Mouse (Mus musculus): Measurements from ENCODE around the gene Gm14399.
"Not testable (repeated sequence)": the region's sequence is repeated elsewhere in the genome, so short reads cannot be mapped to it uniquely, and the experiment has no call there.

Gene Gm14399

GRCm38 (mm10) chr2:175141993-175142295 lies at the start of gene Gm14399:
TSS of gene Gm14399 (minus strand) at chr2:175142012.
- not testable (repeated sequence) for DNase-seq (ENCODE audit: low read depth, low spot score)

GRCm38 (mm10) chr2:175179008-175179407 lies 37.2 kb upstream of the Gm14399 start:
- DNase-seq (ENCODE audit: low read depth, low spot score): not testable (repeated sequence)

GRCm38 (mm10) chr2:175176312-175176711 lies 34.5 kb upstream of the Gm14399 start:
- no peak for DNase-seq (ENCODE audit: low read depth, low spot score)

- DNase-seq (ENCODE audit: low read depth, low spot score): not testable (repeated sequence)
These were observed 33.8 kb upstream of the Gm14399 start, which contains the start of gene Gm14443 for GRCm38 (mm10) chr2:175175401-175176180. TSS of gene Gm14443 (minus strand) at chr2:175175871.

GRCm38 (mm10) chr2:175174058-175174457 lies 32.2 kb upstream of the Gm14399 start:
- DNase-seq (ENCODE audit: low read depth, low spot score): not testable (repeated sequence)

GRCm38 (mm10) chr2:175172906-175173595 lies 31.2 kb upstream of the Gm14399 start:
- not testable (repeated sequence) for DNase-seq (ENCODE audit: low read depth, low spot score)

- DNase-seq (ENCODE audit: low read depth, low spot score): no peak
These were observed 30.3 kb upstream of the Gm14399 start for GRCm38 (mm10) chr2:175172123-175172522.

GRCm38 (mm10) chr2:175166870-175167269 lies 25.1 kb upstream of the Gm14399 start:
- DNase-seq (ENCODE audit: low read depth, low spot score): not testable (repeated sequence)

GRCm38 (mm10) chr2:175165110-175165509 lies 23.3 kb upstream of the Gm14399 start:
- DNase-seq (ENCODE audit: low read depth, low spot score): not testable (repeated sequence)

GRCm38 (mm10) chr2:175161438-175161837 lies 19.6 kb upstream of the Gm14399 start:
- DNase-seq (ENCODE audit: low read depth, low spot score): not testable (repeated sequence)

GRCm38 (mm10) chr2:175158642-175159041 lies 16.8 kb upstream of the Gm14399 start:
- DNase-seq (ENCODE audit: low read depth, low spot score): no peak

GRCm38 (mm10) chr2:175156696-175157095 lies 14.9 kb upstream of the Gm14399 start:
- no peak for DNase-seq (ENCODE audit: low read depth, low spot score)

GRCm38 (mm10) chr2:175141118-175141992 lies 457 bp downstream of the Gm14399 start:
- DNase-seq (ENCODE audit: low read depth, low spot score): not testable (repeated sequence)

GRCm38 (mm10) chr2:175140624-175141023 lies 1.2 kb downstream of the Gm14399 start:
- not testable (repeated sequence) for DNase-seq (ENCODE audit: low read depth, low spot score)
